Mouse (Mus musculus) adrenal gland (tissue): ENCODE results near the gene Fbxo42.

Source experiments
- intact Hi-C: fragments of 180-260 bp; cut with DNase I; formaldehyde crosslinking; loops from one replicate; pipeline ENCODE4 v1.15.1; 2025

The Fbxo42 gene

GRCm38 (mm10) chr4:141165744-141166292, 18.1 kb downstream of the Fbxo42 start:
- intact Hi-C loops, result no loop called here

DNA sequence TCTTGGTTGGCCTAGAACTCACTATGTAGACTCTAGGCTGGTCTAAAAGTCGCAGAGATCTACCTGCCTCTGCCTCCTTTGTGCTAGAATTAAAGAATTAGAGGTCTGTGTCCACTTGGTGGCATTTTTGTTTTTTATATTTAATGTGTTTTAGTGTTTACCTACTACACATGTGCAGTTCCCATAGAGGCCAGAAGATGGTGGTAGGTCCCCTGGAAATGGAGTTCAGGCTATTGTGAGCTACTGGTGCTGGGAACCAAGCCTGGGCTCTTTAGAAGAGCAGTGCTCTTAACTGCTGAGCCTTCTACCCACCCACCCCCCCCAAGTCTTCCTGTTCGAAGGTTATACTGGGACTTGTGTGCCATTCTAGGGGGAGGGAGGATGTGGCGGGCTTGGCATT, 19.4 kb downstream of the Fbxo42 start:
- intact Hi-C loops, result no loop called here

DNA sequence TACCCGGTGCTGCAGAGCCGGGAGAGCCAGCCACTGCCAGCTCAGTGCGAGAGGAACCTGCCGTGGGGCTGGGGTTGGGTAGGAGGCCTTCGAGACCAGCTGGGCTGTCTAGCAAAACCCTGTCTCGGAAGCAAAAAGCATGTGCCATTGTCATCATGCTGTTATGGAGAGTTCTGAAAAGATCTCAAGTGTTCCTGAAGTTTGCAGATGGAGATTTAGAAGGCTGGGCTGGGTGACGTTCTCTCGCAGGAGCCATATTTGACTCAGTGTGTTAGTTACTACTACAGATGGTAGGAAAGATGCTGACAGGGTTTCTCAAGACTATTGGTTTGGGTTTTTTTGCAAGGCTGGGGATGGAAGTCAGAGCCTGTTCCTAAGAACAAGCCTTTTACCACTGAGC, 24.4 kb downstream of the Fbxo42 start:
- intact Hi-C loops, result no loop called here

DNA sequence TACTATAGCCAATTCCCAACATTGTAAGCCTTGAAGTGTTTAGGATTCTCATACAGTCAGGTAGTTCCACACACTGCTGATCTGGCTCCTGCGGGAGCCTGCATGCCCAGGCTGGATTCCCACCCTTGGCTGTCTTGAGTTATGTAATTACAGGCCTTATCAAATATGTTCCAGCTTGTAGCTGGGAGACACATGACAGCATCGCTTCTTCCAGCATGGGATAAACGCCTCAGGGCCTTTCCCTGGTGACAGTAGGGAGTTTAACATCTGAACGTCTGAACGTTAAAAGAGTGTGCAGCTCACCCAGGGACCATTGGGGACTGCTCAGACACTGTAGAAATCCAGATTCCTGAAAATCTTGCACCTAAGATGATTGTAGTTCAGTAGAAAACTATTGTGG, 28.1 kb downstream of the Fbxo42 start:
- intact Hi-C loops, result no loop called here

DNA sequence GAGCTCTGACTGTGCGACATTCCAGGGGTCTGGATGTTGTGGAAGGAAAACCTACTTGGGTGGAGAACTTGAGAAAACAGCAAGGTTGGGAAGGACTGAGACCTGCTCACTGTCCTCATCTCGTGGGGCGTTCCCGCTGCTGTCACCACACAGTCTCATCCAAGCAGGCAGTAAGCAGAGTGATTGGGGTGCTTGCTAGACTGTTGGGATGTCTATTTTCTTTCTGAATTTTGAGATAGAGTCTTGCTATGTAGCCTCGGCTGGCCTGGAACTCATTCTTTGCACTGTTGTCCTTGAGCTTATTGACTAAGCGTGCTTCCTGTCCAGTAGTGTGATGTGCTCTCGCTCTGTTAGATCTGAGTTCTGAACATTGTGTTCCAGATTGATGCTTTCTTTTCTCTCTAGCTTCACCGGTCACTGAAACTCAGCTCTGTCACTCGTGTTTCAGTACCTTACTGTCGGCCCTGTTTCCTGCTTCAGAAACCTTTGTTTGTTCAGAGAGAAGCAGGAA, 28.7 kb downstream of the Fbxo42 start:
- intact Hi-C loops, result no loop called here

- intact Hi-C loops, result no loop called here
Observed at GRCm38 (mm10) chr4:141178500-141178899, 30.8 kb downstream of the Fbxo42 start.

- intact Hi-C loops, result no loop called here
Observed at GRCm38 (mm10) chr4:141180831-141181230, 33.1 kb downstream of the Fbxo42 start.

DNA sequence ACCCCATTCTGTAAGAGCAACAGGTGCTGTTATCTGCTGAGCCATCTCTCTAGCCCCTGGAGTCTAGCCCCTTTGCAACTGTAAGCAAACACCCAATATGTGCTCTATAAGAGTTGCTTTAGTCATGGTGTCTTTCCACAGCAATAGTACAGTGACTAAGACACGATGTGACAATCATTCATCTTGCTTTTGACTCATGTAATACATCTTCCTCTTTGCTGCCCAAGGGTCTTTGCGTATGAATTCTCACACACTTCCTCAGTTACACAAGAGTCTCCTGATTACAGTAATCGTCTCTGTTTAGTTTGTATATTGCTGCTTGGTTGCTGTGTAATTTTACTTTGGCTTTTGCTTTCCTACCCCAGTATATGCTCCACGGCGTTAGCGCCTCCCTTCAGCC, 34.3 kb downstream of the Fbxo42 start:
- intact Hi-C loops, result no loop called here

GRCm38 (mm10) chr4:141183932-141184331, 36.2 kb downstream of the Fbxo42 start:
- intact Hi-C loops, result no loop called here

DNA sequence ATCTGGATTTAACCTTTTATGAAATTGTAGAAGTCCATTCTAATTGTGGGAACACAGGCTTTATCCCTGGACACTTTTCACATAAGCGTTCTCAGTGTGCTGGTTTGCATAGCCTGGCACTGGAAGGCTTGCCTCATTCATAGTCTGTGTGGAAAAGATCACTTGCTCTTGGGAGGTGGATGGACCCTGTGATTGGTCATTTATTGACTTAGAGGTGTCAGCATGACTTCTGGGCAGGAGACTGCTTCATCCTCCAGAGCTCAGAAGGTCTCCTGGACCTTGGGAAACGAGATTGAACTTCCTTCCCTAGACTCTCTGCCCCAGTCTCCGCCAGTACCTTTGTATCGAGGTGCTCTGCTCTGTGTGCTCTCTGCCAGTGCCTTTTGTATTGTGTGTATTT, 36.7 kb downstream of the Fbxo42 start:
- intact Hi-C loops, result no loop called here

DNA sequence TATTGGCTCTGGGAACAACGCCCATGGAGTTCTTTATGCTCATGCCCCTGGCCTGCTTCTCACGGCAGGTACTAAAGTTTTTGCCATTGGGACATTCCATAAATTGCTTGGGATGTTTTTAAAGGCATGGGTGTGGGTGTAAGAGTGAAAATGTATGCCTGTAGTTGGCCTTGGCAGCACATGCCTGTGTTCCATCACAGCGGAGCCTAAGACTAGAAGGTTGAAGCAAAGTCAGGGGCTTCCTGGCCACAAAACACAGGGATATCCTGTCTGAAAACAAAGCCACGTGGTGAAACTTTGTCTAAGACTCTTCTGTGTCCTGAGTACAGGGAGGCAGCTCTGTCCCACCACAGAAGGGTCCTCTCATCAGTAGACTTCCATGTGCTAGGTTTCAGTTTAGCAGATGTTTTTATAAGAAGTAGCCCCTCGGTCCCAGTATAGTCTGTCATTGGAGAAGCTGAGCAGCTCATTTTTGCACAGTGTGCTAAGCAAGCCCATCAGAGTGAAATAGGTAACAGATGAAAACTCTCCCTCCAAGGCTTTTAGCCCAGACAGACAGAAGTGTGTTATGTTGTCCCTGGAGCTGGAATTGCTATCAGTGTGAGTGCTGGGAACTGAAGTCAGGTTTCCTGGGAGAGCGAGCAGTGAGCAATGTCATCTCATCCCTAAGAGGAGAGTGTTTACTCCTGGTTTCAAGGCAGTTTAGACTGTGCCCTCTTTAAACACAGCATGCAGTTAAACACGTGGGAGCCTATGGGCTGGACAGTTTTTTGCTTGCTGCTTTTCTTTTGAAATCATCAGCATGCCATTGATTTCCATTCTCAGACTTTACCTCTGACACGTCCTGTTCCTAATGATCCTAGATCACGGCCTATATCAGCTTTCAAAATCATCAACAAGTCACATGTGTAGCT, 39.5 kb downstream of the Fbxo42 start:
- intact Hi-C loops, result no loop called here

DNA sequence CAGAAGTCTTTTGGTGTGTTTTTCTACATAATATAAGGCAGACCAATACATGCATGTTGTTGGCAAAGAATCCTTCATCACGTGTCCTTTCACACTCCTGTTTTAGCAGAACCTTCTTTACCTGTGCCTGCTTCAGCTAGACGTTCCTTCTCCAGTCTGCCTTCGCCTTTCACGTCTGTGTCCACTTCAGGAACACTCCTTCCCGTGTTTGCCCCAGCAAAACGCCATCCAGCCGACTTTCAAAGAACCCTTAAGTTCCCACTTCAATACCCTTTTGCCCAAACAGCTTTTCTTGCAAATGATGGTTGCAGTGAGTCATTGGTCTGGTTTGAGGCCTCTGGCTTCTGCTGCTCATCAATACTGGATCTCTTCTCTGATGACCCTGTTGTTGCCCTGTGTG, 43.6 kb downstream of the Fbxo42 start:
- intact Hi-C loops, result no loop called here

DNA sequence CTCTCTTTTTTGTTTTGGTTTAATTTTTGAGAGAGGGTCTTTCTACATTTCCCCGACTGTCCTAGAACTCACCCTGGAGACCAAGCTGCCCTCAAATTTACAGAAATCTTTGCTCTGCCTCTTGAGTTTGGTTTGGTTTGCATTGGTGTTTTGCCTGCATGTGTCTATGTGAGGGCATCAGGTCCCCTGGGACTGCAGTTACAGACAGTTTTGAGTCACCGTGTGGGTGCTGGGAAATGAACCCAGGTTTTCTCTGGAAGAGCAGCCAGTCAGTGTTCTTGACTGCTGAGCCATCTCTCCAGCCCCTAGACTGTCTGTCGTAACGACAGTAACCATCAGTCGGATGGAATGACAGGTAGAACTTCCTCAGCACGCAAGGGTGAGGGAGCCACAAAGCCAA, 46.8 kb downstream of the Fbxo42 start:
- intact Hi-C loops, result no loop called here

DNA sequence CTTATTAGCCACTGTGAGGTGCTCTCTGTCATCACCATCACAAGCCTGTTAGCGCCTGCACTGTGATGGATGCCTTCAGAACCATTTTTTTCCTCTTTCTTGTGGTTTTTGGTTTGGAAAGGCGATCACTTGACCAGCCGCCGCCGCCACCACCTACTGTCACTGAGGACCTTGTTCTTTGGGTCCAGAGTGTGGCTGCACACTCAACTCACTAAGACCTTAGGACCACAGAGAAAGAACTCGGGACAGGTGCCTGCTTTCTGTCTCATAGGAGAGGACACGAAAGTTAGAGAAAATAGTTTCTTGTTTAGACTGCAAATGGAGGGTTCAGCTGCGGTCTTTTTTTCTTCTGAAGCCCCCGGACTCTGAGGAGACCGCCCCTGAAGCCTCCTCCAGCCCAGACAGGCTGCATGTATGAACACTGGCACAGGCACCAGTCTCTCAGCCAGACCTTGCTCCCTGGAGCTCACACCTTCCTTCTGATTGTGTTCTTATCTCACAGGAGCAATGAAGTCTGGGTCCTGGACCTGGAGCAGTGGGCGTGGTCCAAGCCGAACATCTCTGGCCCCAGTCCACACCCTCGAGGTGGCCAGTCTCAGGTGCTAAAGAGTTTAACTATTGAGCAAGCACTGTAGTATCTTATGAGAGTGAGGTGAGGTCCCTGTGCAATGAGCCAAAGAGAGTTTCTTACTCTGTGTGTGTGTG, 49.4 kb downstream of the Fbxo42 start:
- intact Hi-C loops, result no loop called here

DNA sequence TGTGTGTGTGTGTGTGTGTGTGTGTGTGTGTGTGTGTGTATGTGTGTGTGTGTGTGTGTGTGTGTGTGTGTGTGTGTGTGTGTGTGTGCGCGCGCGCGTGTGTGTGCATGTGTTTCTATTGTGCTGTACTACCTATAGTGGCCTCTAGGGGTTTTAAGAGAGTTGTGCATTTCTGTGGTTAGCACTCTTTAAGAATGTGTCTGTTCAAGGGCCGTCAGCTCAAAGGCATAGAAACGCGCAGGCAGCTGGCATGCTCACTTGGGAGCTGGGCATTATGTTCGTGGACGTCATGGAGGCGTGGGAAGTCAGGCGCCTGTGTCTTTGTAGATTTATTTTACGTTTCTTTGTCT, 49.9 kb downstream of the Fbxo42 start:
- intact Hi-C loops, result no loop called here

DNA sequence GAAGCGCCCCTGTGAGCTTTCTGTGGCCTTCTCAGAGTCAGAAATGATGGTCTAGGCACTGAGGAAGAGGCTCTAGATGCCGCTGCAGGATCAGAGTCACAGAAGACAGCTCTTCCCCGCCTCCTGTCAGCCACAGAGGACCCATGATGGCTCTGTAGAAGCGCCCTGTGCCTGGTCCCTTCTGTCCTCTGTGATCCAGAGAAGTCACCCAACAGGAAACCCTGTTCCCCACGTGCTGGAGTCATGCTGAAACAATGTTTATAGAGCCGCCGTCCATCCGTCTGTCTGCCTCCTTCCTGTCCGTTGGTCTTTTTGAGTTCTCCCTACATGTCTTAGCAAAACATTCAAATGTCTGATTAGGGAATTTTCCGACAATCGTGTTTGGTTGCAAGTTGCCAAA, 53.2 kb downstream of the Fbxo42 start:
- intact Hi-C loops, result loop anchor here (10.0 kb wide), 1 partner anchor 164 kb away; the partner anchor contains the start of gene Fam131c

GRCm38 (mm10) chr4:141202192-141202591, 54.5 kb downstream of the Fbxo42 start:
- intact Hi-C loops, result loop anchor here (10.0 kb wide), 1 partner anchor 163 kb away; the partner anchor contains the start of gene Fam131c

- intact Hi-C loops, result loop anchor here (10.0 kb wide), 1 partner anchor 160 kb away; the partner anchor contains the start of gene Fam131c
Observed at GRCm38 (mm10) chr4:141204580-141205061, 56.9 kb downstream of the Fbxo42 start.

DNA sequence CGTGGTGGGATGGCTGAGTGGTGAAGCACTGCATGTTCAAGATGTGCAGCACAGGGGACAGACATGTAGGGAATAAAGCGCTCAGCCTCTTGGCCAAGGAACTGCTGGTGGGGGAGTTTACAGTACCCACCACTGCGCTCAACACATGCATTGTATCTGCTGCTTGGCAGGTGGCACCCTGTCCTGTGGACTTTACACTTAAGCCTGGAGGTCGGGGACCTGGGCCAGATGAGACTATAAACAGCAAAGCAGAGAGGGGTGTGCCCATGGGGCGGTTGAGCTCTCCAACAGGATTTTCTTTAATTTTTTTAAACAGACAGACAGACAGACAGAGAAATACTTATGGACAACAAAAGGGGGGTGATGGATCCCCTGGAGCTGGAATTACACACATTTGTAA, 59.4 kb downstream of the Fbxo42 start:
- intact Hi-C loops, result loop anchor here (10.0 kb wide), 1 partner anchor 158 kb away; the partner anchor contains the start of gene Fam131c

DNA sequence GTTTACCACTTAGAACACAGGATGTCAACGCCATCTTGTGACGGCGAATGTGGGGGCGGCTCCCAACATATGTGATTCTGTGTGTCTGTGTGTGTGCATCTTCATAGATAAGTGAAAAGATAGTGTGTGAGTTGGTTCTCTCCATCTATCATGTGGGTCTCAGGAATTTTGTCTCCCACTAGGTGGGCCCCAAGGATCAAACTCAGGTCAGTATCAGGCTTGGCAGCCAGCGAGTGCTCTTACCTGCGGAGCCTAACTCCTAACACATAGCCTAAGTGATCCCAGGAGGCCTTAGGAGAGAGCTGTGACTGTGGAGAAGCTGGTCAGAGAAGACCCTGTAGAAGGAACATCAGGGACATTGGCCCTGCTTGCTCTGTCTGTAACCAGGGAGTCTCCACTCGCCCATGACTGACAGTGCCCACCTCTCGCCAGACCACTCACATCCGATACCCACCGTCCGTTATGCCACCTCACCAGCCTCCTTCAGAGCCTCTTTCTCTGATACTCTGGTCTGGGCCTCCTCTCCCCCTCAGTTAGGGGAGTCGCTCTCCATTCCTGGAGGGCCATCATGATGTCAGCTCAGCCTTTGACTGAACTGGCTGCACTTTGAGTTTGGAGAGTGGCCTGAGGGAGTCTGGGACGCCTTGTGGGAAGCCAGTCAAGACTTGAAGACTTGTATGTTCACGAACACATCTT, 63.0 kb downstream of the Fbxo42 start:
- intact Hi-C loops, result loop anchor here (5.0 to 10.0 kb wide), 2 partner anchors 57 to 66 kb away; partner anchors contain the start of gene Fbxo42

DNA sequence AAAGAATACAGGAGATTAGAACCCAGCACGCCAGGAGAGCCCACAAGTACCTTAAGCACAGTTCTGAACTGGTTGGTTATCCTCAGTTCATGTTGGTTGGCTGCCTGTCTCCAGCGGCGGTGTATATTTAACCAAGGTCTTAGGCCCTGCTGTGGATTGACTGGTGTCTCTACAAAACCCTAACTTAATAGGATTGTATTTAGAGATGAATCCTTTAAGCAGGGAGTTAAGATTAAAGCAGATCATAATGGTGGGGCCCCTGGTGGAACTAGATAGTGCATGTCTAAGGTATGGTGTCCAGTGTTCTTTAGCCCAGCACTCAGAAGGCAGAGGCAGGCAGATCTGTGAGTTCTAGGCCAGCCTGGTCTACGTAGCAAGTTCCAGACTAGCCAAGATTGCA, 63.9 kb downstream of the Fbxo42 start:
- intact Hi-C loops, result loop anchor here (5.0 to 10.0 kb wide), 2 partner anchors 56 to 67 kb away; partner anchors contain the start of gene Fbxo42
